Mouse (Mus musculus): ENCODE results near the gene Homez. TPM values are rescaled to one million over a fixed set of nuclear protein-coding genes. Genes with fewer than 3 reads are reported as not detected.

The Homez gene
- polyA plus RNA-seq, 1 experiment from 2014 or later: 7.5 TPM

GRCm38 (mm10) chr14:54875844-54876538, 5.2 kb upstream of the Homez start:
- WGBS: 3% methylated on average over 36 of the region's 36 CpGs
- no peaks in the 10 kb centered on the region for H3K36me3 ChIP-seq (ENCODE audit: insufficient read depth, low read length)
- H3K9me3 ChIP-seq (ENCODE audit: low read length): no peaks in the 10 kb centered on the region
- H3K9ac ChIP-seq (replicated peaks; ENCODE audit: low read depth): peak overlapping the region; percentile 54
- DNase-seq (ENCODE audit: low spot score) (peak; percentile 49), ATAC-seq (peak; percentile 39)
- H3K4me2 ChIP-seq (replicated peaks; ENCODE audit: low read depth, low read length): peak overlapping the region; percentile 98
- peak overlapping the region; percentile 83 for H3K27ac ChIP-seq (ENCODE audit: low read length)
- peak overlapping the region; percentile 70 for H3K4me3 ChIP-seq (ENCODE audit: low read depth, low read length)
- H3K27me3 ChIP-seq (replicated peaks; ENCODE audit: insufficient read depth, low read length): no peaks in the 10 kb centered on the region
- TF ChIP-seq CTCF (IDR thresholded peaks at IDR 0.05): no peak
- TF ChIP-seq EP300 (IDR thresholded peaks at IDR 0.05): no peak
- peaks cover 10% of the 10 kb centered on the region; the same call in 1 of the 2 replicates for H3K4me1 ChIP-seq (ENCODE audit: insufficient read depth, low read depth, low read length)

- H3K27ac ChIP-seq (ENCODE audit: low read length): no peak overlapping the region
- ATAC-seq: no peak
- WGBS: 87% methylated on average over 3 of the region's 3 CpGs
- TF ChIP-seq EP300 (IDR thresholded peaks at IDR 0.05): no peak
- no peak for TF ChIP-seq CTCF (IDR thresholded peaks at IDR 0.05)
- H3K4me3 ChIP-seq (ENCODE audit: low read depth, low read length): no peak overlapping the region
- H3K4me2 ChIP-seq (replicated peaks; ENCODE audit: low read depth, low read length): no peak overlapping the region
- H3K27me3 ChIP-seq (replicated peaks; ENCODE audit: insufficient read depth, low read length): no peaks in the 10 kb centered on the region
- no peaks in the 10 kb centered on the region for H3K9me3 ChIP-seq (ENCODE audit: low read length)
- no peak for DNase-seq (ENCODE audit: low spot score)
- H3K36me3 ChIP-seq (ENCODE audit: insufficient read depth, low read length): no peaks in the 10 kb centered on the region
- H3K9ac ChIP-seq (replicated peaks; ENCODE audit: low read depth): no peak overlapping the region
- peaks cover 10% of the 10 kb centered on the region; the same call in 1 of the 2 replicates for H3K4me1 ChIP-seq (ENCODE audit: insufficient read depth, low read depth, low read length)
These were observed 3.4 kb upstream of the Homez start for GRCm38 (mm10) chr14:54874165-54874564.

- H3K27ac ChIP-seq (ENCODE audit: low read length): no peak overlapping the region
- no peak overlapping the region for H3K4me2 ChIP-seq (replicated peaks; ENCODE audit: low read depth, low read length)
- H3K4me3 ChIP-seq (ENCODE audit: low read depth, low read length): no peak overlapping the region
- H3K4me1 ChIP-seq (ENCODE audit: insufficient read depth, low read depth, low read length): peaks cover 3% of the 10 kb centered on the region; the same call in 1 of the 2 replicates
- 69% methylated on average over 4 of the region's 4 CpGs for WGBS
- ATAC-seq (no peak), DNase-seq (ENCODE audit: low spot score) (no peak)
- H3K27me3 ChIP-seq (replicated peaks; ENCODE audit: insufficient read depth, low read length): no peaks in the 10 kb centered on the region
- TF ChIP-seq EP300 (IDR thresholded peaks at IDR 0.05) (no peak), CTCF (IDR thresholded peaks at IDR 0.05) (no peak)
- H3K9me3 ChIP-seq (ENCODE audit: low read length): no peaks in the 10 kb centered on the region
- H3K36me3 ChIP-seq (ENCODE audit: insufficient read depth, low read length): no peaks in the 10 kb centered on the region
- H3K9ac ChIP-seq (replicated peaks; ENCODE audit: low read depth): no peak overlapping the region
These were observed 2.7 kb downstream of the Homez start for GRCm38 (mm10) chr14:54868026-54868425.

- no peak for DNase-seq (ENCODE audit: low spot score)
- H3K36me3 ChIP-seq (ENCODE audit: insufficient read depth, low read length): no peaks in the 10 kb centered on the region
- no peak overlapping the region for H3K9ac ChIP-seq (replicated peaks; ENCODE audit: low read depth)
- H3K27ac ChIP-seq (ENCODE audit: low read length): no peak overlapping the region
- TF ChIP-seq EP300 (IDR thresholded peaks at IDR 0.05): no peak
- peak; percentile 57 for TF ChIP-seq CTCF (IDR thresholded peaks at IDR 0.05)
- no peaks in the 10 kb centered on the region for H3K27me3 ChIP-seq (replicated peaks; ENCODE audit: insufficient read depth, low read length)
- 56% methylated on average over 5 of the region's 5 CpGs for WGBS
- H3K4me2 ChIP-seq (replicated peaks; ENCODE audit: low read depth, low read length): no peak overlapping the region
- no peak for ATAC-seq
- H3K4me1 ChIP-seq (ENCODE audit: insufficient read depth, low read depth, low read length): peaks cover 3% of the 10 kb centered on the region; the same call in 1 of the 2 replicates
- H3K9me3 ChIP-seq (ENCODE audit: low read length): no peaks in the 10 kb centered on the region
- H3K4me3 ChIP-seq (ENCODE audit: low read depth, low read length): no peak overlapping the region
These were observed 3.8 kb downstream of the Homez start for GRCm38 (mm10) chr14:54866936-54867335.

DNA sequence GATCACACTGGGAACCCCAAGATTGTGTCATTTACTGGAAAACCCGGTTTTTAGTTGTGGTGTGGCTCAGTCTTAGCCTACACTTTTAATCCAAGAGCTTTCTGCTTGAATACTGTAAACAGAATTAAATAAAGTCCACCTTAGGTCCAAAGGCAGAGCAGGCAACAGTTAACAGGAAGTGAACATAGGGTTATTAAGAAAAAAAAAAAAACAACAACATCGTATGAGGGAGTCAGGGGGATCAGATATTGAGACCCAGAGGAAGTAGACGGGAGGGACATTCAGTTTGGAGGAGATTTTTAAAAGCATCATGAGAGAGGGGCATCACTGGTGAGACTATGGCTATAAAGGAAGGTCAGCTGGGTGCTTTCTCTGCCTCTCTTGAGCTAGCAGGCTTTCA, 4.5 kb downstream of the Homez start:
- no peak for TF ChIP-seq EP300 (IDR thresholded peaks at IDR 0.05)
- WGBS: 51% methylated on average over 3 of the region's 3 CpGs

DNA sequence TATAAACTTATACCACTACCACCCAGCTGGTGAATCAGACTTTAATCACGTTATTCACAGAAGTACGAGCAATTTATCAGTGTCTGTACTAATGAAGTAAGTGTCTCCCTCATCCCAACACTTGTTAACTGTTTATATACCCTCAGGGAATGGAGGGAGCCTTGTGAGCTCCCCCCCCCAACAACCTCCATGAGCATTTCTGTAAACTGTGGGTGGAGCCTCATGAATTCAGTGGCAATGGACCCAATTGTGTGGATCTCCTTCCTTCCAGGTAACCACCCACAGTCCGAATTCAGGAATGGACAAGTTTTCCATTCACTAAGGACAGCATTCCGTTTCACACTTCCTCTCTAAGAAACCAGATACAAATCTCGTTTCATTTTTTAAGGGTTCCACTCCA, 5.1 kb downstream of the Homez start:
- H3K9ac ChIP-seq (replicated peaks; ENCODE audit: low read depth): no peak overlapping the region
- H3K36me3 ChIP-seq (ENCODE audit: insufficient read depth, low read length): no peaks in the 10 kb centered on the region
- 67% methylated on average over 5 of the region's 5 CpGs for WGBS

More for the DNA sequence above, 4.5 kb downstream of the Homez start:
- H3K4me3 ChIP-seq (ENCODE audit: low read depth, low read length): no peak overlapping the region
- no peaks in the 10 kb centered on the region for H3K36me3 ChIP-seq (ENCODE audit: insufficient read depth, low read length)
- no peaks in the 10 kb centered on the region for H3K27me3 ChIP-seq (replicated peaks; ENCODE audit: insufficient read depth, low read length)
- H3K9ac ChIP-seq (replicated peaks; ENCODE audit: low read depth): no peak overlapping the region
- no peak overlapping the region for H3K4me2 ChIP-seq (replicated peaks; ENCODE audit: low read depth, low read length)
- H3K9me3 ChIP-seq (ENCODE audit: low read length): no peaks in the 10 kb centered on the region
- no peak overlapping the region for H3K27ac ChIP-seq (ENCODE audit: low read length)
- peaks cover 3% of the 10 kb centered on the region; the same call in 1 of the 2 replicates for H3K4me1 ChIP-seq (ENCODE audit: insufficient read depth, low read depth, low read length)
- ATAC-seq: no peak
- DNase-seq (ENCODE audit: low spot score): no peak

More for the DNA sequence above, 5.1 kb downstream of the Homez start:
- no peak overlapping the region for H3K4me2 ChIP-seq (replicated peaks; ENCODE audit: low read depth, low read length)
- peaks cover 3% of the 10 kb centered on the region; the same call in 1 of the 2 replicates for H3K4me1 ChIP-seq (ENCODE audit: insufficient read depth, low read depth, low read length)
- no peak for DNase-seq (ENCODE audit: low spot score)
- ATAC-seq: no peak
- TF ChIP-seq EP300 (IDR thresholded peaks at IDR 0.05) (no peak), CTCF (IDR thresholded peaks at IDR 0.05) (no peak)
- no peak overlapping the region for H3K4me3 ChIP-seq (ENCODE audit: low read depth, low read length)
- H3K27ac ChIP-seq (ENCODE audit: low read length): no peak overlapping the region
- H3K27me3 ChIP-seq (replicated peaks; ENCODE audit: insufficient read depth, low read length): no peaks in the 10 kb centered on the region
- no peaks in the 10 kb centered on the region for H3K9me3 ChIP-seq (ENCODE audit: low read length)

All from lung, postnatal 0 days (tissue).